Mouse (Mus musculus) hindbrain, embryonic 13.5 days (tissue): ENCODE results near the gene Nek11. TPM values are rescaled to one million over a fixed set of nuclear protein-coding genes. Genes with fewer than 3 reads are reported as not detected.

Source experiments
- ATAC-seq: fragments of 200-750 bp; cut with Nextera tagmentation; 2 replicates; pipeline ENCODE4 v1.8.0; 2017; ENCODE audit warnings: moderate TSS enrichment; ENCODE audit not compliant: low FRiP score
- H3K27ac ChIP-seq: fragments of 300-500 bp; sonication (generic); 2 replicates; pipeline ENCODE4 v1.5.1; 2015; ENCODE audit warnings: inconsistent platforms, mild to moderate bottlenecking, moderate library complexity
- H3K27me3 ChIP-seq: fragments of 300-500 bp; sonication (generic); 2 replicates; pipeline ENCODE4 v1.6.1; 2015; ENCODE audit warnings: mild to moderate bottlenecking, inconsistent platforms
- H3K36me3 ChIP-seq: fragments of 300-500 bp; sonication (generic); 2 replicates; pipeline ENCODE4 v1.6.1; 2015; ENCODE audit warnings: mild to moderate bottlenecking, inconsistent platforms
- H3K4me1 ChIP-seq: fragments of 300-500 bp; sonication (generic); replicated peaks from 2 replicates; pipeline ENCODE4 v1.6.1; 2015; ENCODE audit warnings: inconsistent platforms
- H3K4me2 ChIP-seq: fragments of 300-500 bp; sonication (generic); 2 replicates; pipeline ENCODE4 v1.6.1; 2015; ENCODE audit warnings: inconsistent platforms, mild to moderate bottlenecking, moderate library complexity
- H3K4me3 ChIP-seq: fragments of 300-500 bp; sonication (generic); 2 replicates; pipeline ENCODE4 v1.5.1; 2015; ENCODE audit warnings: mild to moderate bottlenecking, inconsistent platforms
- H3K9ac ChIP-seq: fragments of 300-500 bp; sonication (generic); 2 replicates; pipeline ENCODE4 v1.6.1; 2015; ENCODE audit warnings: mild to moderate bottlenecking, inconsistent platforms
- H3K9me3 ChIP-seq: fragments of 300-500 bp; sonication (generic); 2 replicates; pipeline ENCODE4 v1.6.1; 2016; ENCODE audit warnings: inconsistent platforms
- whole genome bisulfite sequencing: fragments of 180-500 bp; shearing (Covaris S2); methylation state at CpG from one replicate; pipeline ENCODE4 v1.1.7; 2015; 5-methylcytosine and 5-hydroxymethylcytosine counted together
- polyA plus RNA-seq: library from polyadenylated mRNA; unstranded; fragments of >200 nt; fragmentation: Nextera tagmentation; extraction: Ambion mirVana; gene quantifications from 2 replicates; pipeline ENCODE4 v1.2.1, GENCODE M21; 2015

Nek11 gene
- 3.2 TPM in 2 replicates for polyA plus RNA-seq

- no peaks in the 10 kb centered on the region for H3K9me3 ChIP-seq
- peak within 1 kb of the TSS; percentile 78 for H3K9ac ChIP-seq
- ATAC-seq: peak; percentile 97
- H3K4me2 ChIP-seq: peak within 1 kb of the TSS; percentile 59
- peaks cover 44% of the 10 kb centered on the region for H3K4me1 ChIP-seq
- under 1% methylated on average over 44 of the region's 44 CpGs for WGBS
- H3K4me3 ChIP-seq: peak within 1 kb of the TSS; percentile 70
- H3K27ac ChIP-seq: peak within 1 kb of the TSS; percentile 90
- H3K27me3 ChIP-seq: peaks cover 8% of the 10 kb centered on the region; the same call in 1 of the 2 replicates
- peaks cover 12% of the 10 kb centered on the region for H3K36me3 ChIP-seq
These were observed at the start of gene Nek11, which contains the start of gene Aste1 for GRCm38 (mm10) chr9:105395218-105395627. TSS of gene Nek11 (minus strand) at chr9:105395524. TSS of gene Aste1 (plus strand) at chr9:105395392.

GRCm38 (mm10) chr9:105408549-105408948, 13.2 kb upstream of the Nek11 start:
- H3K36me3 ChIP-seq: peaks cover 37% of the 10 kb centered on the region
- no peak overlapping the region for H3K4me2 ChIP-seq
- ATAC-seq: no peak
- no peak overlapping the region for H3K9ac ChIP-seq
- H3K27ac ChIP-seq: no peak overlapping the region
- no peaks in the 10 kb centered on the region for H3K4me1 ChIP-seq
- H3K27me3 ChIP-seq: no peaks in the 10 kb centered on the region
- H3K4me3 ChIP-seq: no peak overlapping the region
- H3K9me3 ChIP-seq: no peaks in the 10 kb centered on the region
- WGBS: 95% methylated on average over 6 of the region's 6 CpGs

- peak; percentile 44 for ATAC-seq
- 13% methylated on average over 11 of the region's 11 CpGs for WGBS
- Histone ChIP-seq H3K4me1 (peaks cover 39% of the 10 kb centered on the region), H3K9ac (peak overlapping the region; percentile 78), H3K9me3 (no peaks in the 10 kb centered on the region), H3K36me3 (peaks cover 12% of the 10 kb centered on the region), H3K27ac (no peak overlapping the region), H3K4me2 (peak overlapping the region; percentile 59), H3K27me3 (peaks cover 11% of the 10 kb centered on the region; the same call in 1 of the 2 replicates), H3K4me3 (peak overlapping the region; percentile 70)
These were observed 604 bp downstream of the Nek11 start for GRCm38 (mm10) chr9:105394720-105395119.

GRCm38 (mm10) chr9:105390616-105391015, 4.7 kb downstream of the Nek11 start:
- no peak for ATAC-seq
- Histone ChIP-seq H3K4me1 (peaks cover 5% of the 10 kb centered on the region), H3K4me2 (no peak overlapping the region), H3K27ac (no peak overlapping the region), H3K36me3 (no peaks in the 10 kb centered on the region), H3K9ac (no peak overlapping the region), H3K27me3 (peaks cover 13% of the 10 kb centered on the region; the same call in 1 of the 2 replicates), H3K4me3 (no peak overlapping the region), H3K9me3 (no peaks in the 10 kb centered on the region)
- 53% methylated on average over 5 of the region's 5 CpGs for WGBS

GRCm38 (mm10) chr9:105389289-105389688, 6.0 kb downstream of the Nek11 start:
- Histone ChIP-seq H3K9me3 (no peaks in the 10 kb centered on the region), H3K4me3 (no peak overlapping the region), H3K27ac (no peak overlapping the region), H3K4me1 (no peaks in the 10 kb centered on the region), H3K36me3 (no peaks in the 10 kb centered on the region), H3K4me2 (no peak overlapping the region), H3K9ac (no peak overlapping the region), H3K27me3 (peaks cover 13% of the 10 kb centered on the region; the same call in 1 of the 2 replicates)
- WGBS: 14% methylated on average over 4 of the region's 4 CpGs
- ATAC-seq: no peak

- Histone ChIP-seq H3K4me1 (no peaks in the 10 kb centered on the region), H3K27me3 (0 out of 2 replicates have a peak, but pooled peaks cover 5% of the 10 kb centered on the region), H3K36me3 (no peaks in the 10 kb centered on the region), H3K9me3 (no peaks in the 10 kb centered on the region), H3K9ac (no peak overlapping the region), H3K27ac (no peak overlapping the region), H3K4me2 (no peak overlapping the region), H3K4me3 (no peak overlapping the region)
- WGBS: 89% methylated on average over 5 of the region's 5 CpGs
- no peak for ATAC-seq
These were observed 7.9 kb downstream of the Nek11 start for GRCm38 (mm10) chr9:105387403-105387802.

GRCm38 (mm10) chr9:105379533-105380145, 15.7 kb downstream of the Nek11 start:
- 43% methylated on average over 8 of the region's 8 CpGs for WGBS
- peak overlapping the region; percentile 76 for H3K27ac ChIP-seq

GRCm38 (mm10) chr9:105377622-105378021, 17.7 kb downstream of the Nek11 start:
- H3K4me2 ChIP-seq: no peak overlapping the region
- H3K27me3 ChIP-seq: no peaks in the 10 kb centered on the region
- H3K4me1 ChIP-seq: peaks cover 21% of the 10 kb centered on the region
- H3K27ac ChIP-seq: no peak overlapping the region
- no peaks in the 10 kb centered on the region for H3K9me3 ChIP-seq
- ATAC-seq: no peak
- WGBS: 71% methylated on average over 3 of the region's 3 CpGs
- H3K36me3 ChIP-seq: no peaks in the 10 kb centered on the region
- no peak overlapping the region for H3K4me3 ChIP-seq
- H3K9ac ChIP-seq: no peak overlapping the region

More at GRCm38 (mm10) chr9:105379533-105380145, 15.7 kb downstream of the Nek11 start:
- Histone ChIP-seq H3K4me3 (no peak overlapping the region), H3K27me3 (no peaks in the 10 kb centered on the region), H3K9ac (peak overlapping the region; percentile 19; the same call in 1 of the 2 replicates), H3K4me1 (peaks cover 21% of the 10 kb centered on the region), H3K4me2 (peak overlapping the region; percentile 21; the same call in 1 of the 2 replicates), H3K9me3 (no peaks in the 10 kb centered on the region), H3K36me3 (no peaks in the 10 kb centered on the region)
- ATAC-seq: peak; percentile 89

GRCm38 (mm10) chr9:105376954-105377530, 18.3 kb downstream of the Nek11 start:
- no peaks in the 10 kb centered on the region for H3K9me3 ChIP-seq
- ATAC-seq: no peak
- H3K27me3 ChIP-seq: no peaks in the 10 kb centered on the region
- 75% methylated on average over 7 of the region's 7 CpGs for WGBS
- peaks cover 21% of the 10 kb centered on the region for H3K4me1 ChIP-seq
- H3K36me3 ChIP-seq: no peaks in the 10 kb centered on the region
- H3K4me3 ChIP-seq: no peak overlapping the region
- no peak overlapping the region for H3K9ac ChIP-seq
- no peak overlapping the region for H3K4me2 ChIP-seq
- no peak overlapping the region for H3K27ac ChIP-seq

GRCm38 (mm10) chr9:105376411-105376810, 18.9 kb downstream of the Nek11 start:
- no peak overlapping the region for H3K4me3 ChIP-seq
- no peaks in the 10 kb centered on the region for H3K9me3 ChIP-seq
- H3K4me2 ChIP-seq: no peak overlapping the region
- WGBS: 76% methylated on average over 7 of the region's 7 CpGs
- no peak overlapping the region for H3K9ac ChIP-seq
- H3K36me3 ChIP-seq: no peaks in the 10 kb centered on the region
- no peak for ATAC-seq
- H3K4me1 ChIP-seq: peaks cover 21% of the 10 kb centered on the region
- H3K27ac ChIP-seq: peak overlapping the region; percentile 23; the same call in 1 of the 2 replicates
- no peaks in the 10 kb centered on the region for H3K27me3 ChIP-seq

- H3K9ac ChIP-seq: no peak overlapping the region
- no peaks in the 10 kb centered on the region for H3K36me3 ChIP-seq
- H3K9me3 ChIP-seq: no peaks in the 10 kb centered on the region
- no peak overlapping the region for H3K4me2 ChIP-seq
- WGBS: 53% methylated on average over 5 of the region's 5 CpGs
- peaks cover 7% of the 10 kb centered on the region for H3K4me1 ChIP-seq
- no peak for ATAC-seq
- no peak overlapping the region for H3K27ac ChIP-seq
- no peak overlapping the region for H3K4me3 ChIP-seq
- no peaks in the 10 kb centered on the region for H3K27me3 ChIP-seq
These were observed 21.0 kb downstream of the Nek11 start for GRCm38 (mm10) chr9:105374361-105374760.

- H3K27me3 ChIP-seq: no peaks in the 10 kb centered on the region
- no peak for ATAC-seq
- H3K4me3 ChIP-seq: no peak overlapping the region
- whole genome bisulfite sequencing: 93% methylated on average over 3 of the region's 3 CpGs
- H3K9ac ChIP-seq: no peak overlapping the region
- no peak overlapping the region for H3K4me2 ChIP-seq
- no peaks in the 10 kb centered on the region for H3K4me1 ChIP-seq
- H3K27ac ChIP-seq: no peak overlapping the region
- H3K36me3 ChIP-seq: no peaks in the 10 kb centered on the region
- no peaks in the 10 kb centered on the region for H3K9me3 ChIP-seq
These were observed 26.7 kb downstream of the Nek11 start for GRCm38 (mm10) chr9:105368605-105369004.
